Mouse (Mus musculus): Measurements from ENCODE around the gene Ptchd4.
A peak's percentile ranks its signal among the peaks of the same experiment; 100 is the strongest.

Ptchd4 gene

DNA sequence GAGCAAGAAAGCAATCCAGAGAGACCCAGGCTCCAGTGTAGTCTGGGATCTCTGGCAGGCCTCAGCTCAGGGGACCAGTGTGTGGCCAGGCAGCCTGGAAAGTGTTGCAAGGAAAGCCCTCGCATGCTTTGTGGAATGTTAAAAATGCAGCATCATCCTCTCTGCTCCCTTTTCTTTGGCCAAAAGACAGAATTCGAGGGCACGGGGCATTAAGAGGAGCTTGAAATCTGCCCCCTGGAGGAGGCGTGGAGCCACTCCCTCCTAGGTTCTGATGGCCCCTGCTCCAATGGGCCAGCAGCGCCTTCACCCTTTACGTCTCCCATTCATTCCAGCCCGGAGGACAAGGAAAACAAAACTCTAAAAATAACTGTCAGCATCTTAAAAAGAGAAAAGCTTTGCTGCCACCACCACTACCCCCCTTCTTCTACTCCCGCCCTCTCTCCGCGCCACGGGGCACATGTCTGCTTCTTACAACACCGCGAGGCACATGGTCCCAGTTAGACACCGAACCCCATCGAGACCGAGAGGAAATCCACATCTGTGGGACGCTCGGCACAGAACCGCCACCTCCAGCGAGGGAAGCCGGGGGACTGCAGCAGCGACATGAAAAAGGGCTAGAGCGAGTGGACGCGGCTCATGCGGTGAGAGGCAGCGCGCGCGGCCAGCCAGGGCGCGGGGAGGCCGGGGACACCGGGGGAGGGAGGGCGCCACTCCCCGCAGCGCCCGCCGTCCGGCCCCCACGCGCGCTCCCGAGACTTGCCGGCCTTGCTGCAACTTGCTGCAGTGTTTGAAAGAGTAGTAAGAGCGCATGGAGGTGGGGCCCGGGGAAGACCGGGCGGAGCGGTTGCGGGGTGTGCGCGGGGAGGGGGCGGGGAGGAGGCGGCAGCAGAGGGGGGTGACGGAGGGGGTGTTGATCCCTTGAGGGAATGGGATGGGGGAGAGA lies at the start of gene Ptchd4:
TSS of gene Ptchd4 (plus strand) at position 279 of the 943 bp plus-strand sequence.
- ATAC-seq (ENCODE audit: insufficient number of reproducible peaks, low FRiP score, low TSS enrichment), result peak; percentile 68

GRCm38 (mm10) chr17:42276861-42277260 lies 38.9 kb upstream of the Ptchd4 start:
- no peak for ATAC-seq (ENCODE audit: insufficient number of reproducible peaks, low FRiP score, low TSS enrichment)

- peak; percentile 81; the same call in 1 of the 2 replicates for ATAC-seq (ENCODE audit: insufficient number of reproducible peaks, low FRiP score, low TSS enrichment)
Measured at GRCm38 (mm10) chr17:42284391-42284790, 31.4 kb upstream of the Ptchd4 start.

- peak; percentile 70 for ATAC-seq (ENCODE audit: insufficient number of reproducible peaks, low FRiP score, low TSS enrichment)
Measured at GRCm38 (mm10) chr17:42286255-42286654, 29.5 kb upstream of the Ptchd4 start.

DNA sequence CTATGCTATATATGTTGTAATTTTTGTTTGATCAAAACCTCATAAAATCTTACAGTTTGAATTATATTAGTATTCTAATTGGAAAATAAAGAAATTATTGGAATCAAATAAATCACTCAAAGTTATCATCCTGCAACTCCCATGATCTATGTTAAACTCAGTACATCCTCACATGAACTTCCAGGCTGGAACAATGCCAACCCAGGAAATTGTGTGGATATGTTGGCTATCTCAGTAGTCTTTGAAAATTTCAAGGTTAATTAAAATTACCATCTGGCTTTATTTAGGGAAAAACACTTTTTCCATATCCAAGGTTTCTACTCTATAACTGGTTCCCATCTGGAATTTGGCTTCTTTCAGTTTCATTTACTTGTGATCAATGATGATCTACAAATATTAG lies 25.4 kb upstream of the Ptchd4 start:
- ATAC-seq (ENCODE audit: insufficient number of reproducible peaks, low FRiP score, low TSS enrichment), result no peak; the same call in 1 of the 2 replicates

GRCm38 (mm10) chr17:42291793-42292192 lies 24.0 kb upstream of the Ptchd4 start:
- no peak for ATAC-seq (ENCODE audit: insufficient number of reproducible peaks, low FRiP score, low TSS enrichment)

DNA sequence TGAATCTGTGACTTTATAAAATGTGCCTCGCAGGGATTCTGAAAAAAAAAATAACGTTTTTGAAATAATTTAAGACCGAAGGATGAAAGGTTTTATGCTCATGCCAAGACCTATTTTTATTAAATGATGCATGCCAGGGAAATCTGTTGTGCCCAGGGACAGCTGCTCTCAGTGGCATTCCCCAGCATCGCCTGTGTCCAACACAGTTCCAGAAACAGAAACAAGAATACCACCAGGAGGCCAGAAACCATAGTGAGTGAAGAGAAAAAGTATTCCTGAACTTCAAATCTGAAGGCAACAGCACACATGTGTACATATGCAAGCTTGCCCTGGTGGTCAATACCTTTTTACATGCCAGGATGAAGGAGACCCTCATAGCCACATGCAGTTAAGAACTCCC lies 17.8 kb upstream of the Ptchd4 start:
- ATAC-seq (ENCODE audit: insufficient number of reproducible peaks, low FRiP score, low TSS enrichment), result peak; percentile 93

- ATAC-seq (ENCODE audit: insufficient number of reproducible peaks, low FRiP score, low TSS enrichment), result no peak
Measured at GRCm38 (mm10) chr17:42299681-42300080, 16.1 kb upstream of the Ptchd4 start.

DNA sequence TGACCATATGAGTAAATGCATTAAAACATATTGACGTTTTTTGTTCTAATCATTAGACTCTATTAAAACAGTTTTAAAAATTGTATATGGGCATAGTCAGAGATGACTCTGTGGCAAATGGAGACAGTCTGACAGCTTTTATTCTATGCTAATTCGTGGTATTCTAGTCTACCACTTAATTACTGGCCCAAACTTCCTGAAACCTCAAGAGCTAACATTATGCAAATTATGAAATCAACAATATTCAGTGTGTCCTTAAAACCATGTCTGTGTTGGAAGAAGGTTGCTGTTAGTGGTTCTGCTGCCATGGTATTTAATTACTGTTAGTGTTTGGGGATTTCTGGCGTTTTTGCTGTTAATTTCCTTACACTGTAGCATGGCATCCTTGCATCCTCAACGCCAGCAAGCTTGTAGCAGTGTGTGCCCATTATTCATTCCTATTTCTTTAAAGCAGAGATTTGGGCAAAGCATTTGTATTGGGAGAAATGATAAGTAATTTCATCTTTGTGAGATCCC lies 12.6 kb upstream of the Ptchd4 start:
- no peak for ATAC-seq (ENCODE audit: insufficient number of reproducible peaks, low FRiP score, low TSS enrichment)

GRCm38 (mm10) chr17:42304262-42304661 lies 11.5 kb upstream of the Ptchd4 start:
- no peak for ATAC-seq (ENCODE audit: insufficient number of reproducible peaks, low FRiP score, low TSS enrichment)

DNA sequence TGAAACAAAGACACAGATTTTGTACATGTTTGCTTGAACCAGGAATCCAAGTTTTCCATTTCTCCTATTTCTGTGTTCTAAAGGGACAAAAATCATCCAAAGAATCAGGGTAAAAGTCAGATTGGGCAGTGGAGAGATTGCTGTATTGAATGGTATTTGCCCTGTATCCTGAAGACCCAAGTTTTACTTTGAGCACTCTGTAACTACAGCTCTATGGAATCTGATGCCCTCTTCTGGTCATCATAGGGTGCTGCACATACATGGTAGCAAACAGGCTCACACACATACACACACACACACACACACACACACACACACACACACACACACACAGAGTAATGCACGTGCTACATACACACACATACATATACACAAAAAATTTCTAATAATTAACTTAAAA lies 8.7 kb upstream of the Ptchd4 start:
- no peak for ATAC-seq (ENCODE audit: insufficient number of reproducible peaks, low FRiP score, low TSS enrichment)

DNA sequence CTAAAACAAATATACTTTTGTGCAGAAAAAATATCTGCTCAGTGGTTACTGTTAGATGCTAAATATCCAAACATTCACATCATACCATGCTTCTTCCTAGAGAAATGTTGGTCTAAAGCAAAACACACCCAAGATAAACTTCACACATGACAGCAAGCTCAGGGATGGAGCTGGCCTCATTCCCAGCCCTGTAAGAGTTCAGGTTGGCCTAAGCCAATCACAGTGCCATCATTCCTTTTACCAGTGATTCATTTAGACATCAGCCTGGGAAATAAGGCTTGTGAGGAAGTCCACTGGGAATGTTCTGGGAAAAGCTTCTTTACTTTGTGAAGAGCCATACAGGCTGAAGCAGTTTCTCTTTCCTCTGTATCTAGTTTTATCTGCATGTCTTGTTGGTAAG lies 5.6 kb upstream of the Ptchd4 start:
- no peak for ATAC-seq (ENCODE audit: insufficient number of reproducible peaks, low FRiP score, low TSS enrichment)

- peak; percentile 74 for ATAC-seq (ENCODE audit: insufficient number of reproducible peaks, low FRiP score, low TSS enrichment)
Measured at GRCm38 (mm10) chr17:42316612-42316982, 850 bp downstream of the Ptchd4 start.

GRCm38 (mm10) chr17:42335787-42336186 lies 20.0 kb downstream of the Ptchd4 start:
- peak; percentile 57; the same call in 1 of the 2 replicates for ATAC-seq (ENCODE audit: insufficient number of reproducible peaks, low FRiP score, low TSS enrichment)

DNA sequence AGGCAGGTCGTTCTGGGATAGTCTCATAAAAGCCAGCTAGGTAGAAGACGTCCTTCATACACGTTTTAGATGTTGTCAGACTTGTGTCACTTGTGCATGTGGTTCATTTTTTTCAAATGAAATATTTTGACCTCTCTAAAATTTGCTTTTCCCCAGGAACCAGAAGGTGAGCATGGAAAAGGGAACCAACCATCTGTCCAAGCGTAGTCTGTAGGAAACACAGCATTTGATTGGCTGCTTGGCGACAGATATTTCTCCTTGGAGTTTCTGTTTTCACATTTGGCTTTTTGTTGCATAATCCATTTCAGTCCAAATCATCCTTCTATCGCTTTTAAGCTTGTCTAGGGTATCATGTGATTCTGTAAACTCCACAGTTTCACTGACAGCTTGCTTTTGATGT lies 20.8 kb downstream of the Ptchd4 start:
- peak; percentile 84 for ATAC-seq (ENCODE audit: insufficient number of reproducible peaks, low FRiP score, low TSS enrichment)

DNA sequence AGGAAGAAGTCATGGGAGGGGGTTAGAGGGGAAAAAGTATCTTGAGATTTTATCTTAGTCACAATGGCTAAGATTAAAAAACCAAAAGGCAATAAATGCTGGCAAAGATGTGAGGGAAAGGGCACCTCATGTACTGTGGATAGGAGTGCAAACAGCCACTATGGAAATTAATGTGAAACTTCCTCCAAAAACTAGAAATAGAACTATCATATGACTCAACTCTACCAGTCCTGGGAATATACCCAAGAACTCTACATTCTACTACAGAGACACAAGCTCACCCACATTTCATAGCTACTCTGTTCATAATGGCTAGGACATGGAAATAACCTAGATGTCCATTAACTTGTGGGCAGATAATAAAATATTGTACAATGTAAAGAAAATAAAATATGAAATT lies 30.3 kb downstream of the Ptchd4 start:
- no peak for ATAC-seq (ENCODE audit: insufficient number of reproducible peaks, low FRiP score, low TSS enrichment)

GRCm38 (mm10) chr17:42358481-42358880 lies 42.7 kb downstream of the Ptchd4 start:
- no peak for ATAC-seq (ENCODE audit: insufficient number of reproducible peaks, low FRiP score, low TSS enrichment)

GRCm38 (mm10) chr17:42363085-42363710 lies 47.5 kb downstream of the Ptchd4 start:
- ATAC-seq (ENCODE audit: insufficient number of reproducible peaks, low FRiP score, low TSS enrichment), result no peak

DNA sequence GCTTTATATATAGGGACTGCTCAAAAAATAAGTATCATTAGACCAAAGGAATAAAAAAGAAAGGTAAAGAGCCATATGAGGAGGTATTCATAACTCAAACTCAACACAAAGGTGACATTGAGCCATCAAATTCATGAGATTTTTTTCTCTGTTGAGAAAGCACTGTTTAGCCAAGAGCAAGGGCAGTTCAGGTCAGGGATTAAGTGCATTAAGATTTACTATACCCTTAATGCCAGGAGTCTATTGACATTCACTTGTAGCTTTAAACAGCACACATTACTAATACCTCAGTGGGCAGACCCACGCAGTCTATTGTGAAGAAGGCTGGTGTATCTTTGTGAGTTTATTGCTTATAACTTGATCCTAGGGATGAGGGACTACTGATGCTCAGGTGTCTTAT lies 49.0 kb downstream of the Ptchd4 start:
- no peak for ATAC-seq (ENCODE audit: insufficient number of reproducible peaks, low FRiP score, low TSS enrichment)

DNA sequence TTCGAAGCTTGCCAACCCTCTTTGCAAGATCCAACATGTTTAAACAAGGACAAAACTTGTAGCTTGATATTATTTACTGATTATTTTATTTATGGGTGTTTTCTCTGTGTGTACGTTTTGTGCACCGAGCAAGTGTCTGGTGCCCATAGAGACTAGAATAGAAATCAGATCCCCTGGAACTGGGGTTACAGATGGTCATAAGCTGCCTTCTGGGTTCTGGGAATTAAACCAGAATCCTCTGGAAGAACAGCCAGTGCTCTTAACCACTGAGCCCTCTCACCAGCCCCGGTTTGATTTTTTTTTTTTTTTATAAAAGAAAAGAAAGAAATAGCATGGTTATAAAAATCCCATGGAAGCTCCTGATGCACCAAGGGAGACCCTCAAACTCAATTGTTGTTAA lies 59.1 kb downstream of the Ptchd4 start:
- no peak for ATAC-seq (ENCODE audit: insufficient number of reproducible peaks, low FRiP score, low TSS enrichment)

GRCm38 (mm10) chr17:42393086-42393485 lies 77.3 kb downstream of the Ptchd4 start:
- no peak for ATAC-seq (ENCODE audit: insufficient number of reproducible peaks, low FRiP score, low TSS enrichment)
